Mouse (Mus musculus) hindbrain, embryonic 13.5 days (tissue): ENCODE measurements around the gene Gsg1l. TPM values are rescaled to one million over a fixed set of nuclear protein-coding genes. Genes with fewer than 3 reads are reported as not detected.
A peak's percentile ranks its signal among the peaks of the same experiment; 100 is the strongest.

Source experiments
- ATAC-seq: fragments of 200-750 bp; cut with Nextera tagmentation; 2 replicates; pipeline ENCODE4 v1.8.0; 2017; ENCODE audit warnings: moderate TSS enrichment; ENCODE audit not compliant: low FRiP score
- H3K27ac ChIP-seq: fragments of 300-500 bp; sonication (generic); 2 replicates; pipeline ENCODE4 v1.5.1; 2015; ENCODE audit warnings: inconsistent platforms, mild to moderate bottlenecking, moderate library complexity
- H3K27me3 ChIP-seq: fragments of 300-500 bp; sonication (generic); 2 replicates; pipeline ENCODE4 v1.6.1; 2015; ENCODE audit warnings: mild to moderate bottlenecking, inconsistent platforms
- H3K36me3 ChIP-seq: fragments of 300-500 bp; sonication (generic); 2 replicates; pipeline ENCODE4 v1.6.1; 2015; ENCODE audit warnings: mild to moderate bottlenecking, inconsistent platforms
- H3K4me1 ChIP-seq: fragments of 300-500 bp; sonication (generic); replicated peaks from 2 replicates; pipeline ENCODE4 v1.6.1; 2015; ENCODE audit warnings: inconsistent platforms
- H3K4me2 ChIP-seq: fragments of 300-500 bp; sonication (generic); 2 replicates; pipeline ENCODE4 v1.6.1; 2015; ENCODE audit warnings: inconsistent platforms, mild to moderate bottlenecking, moderate library complexity
- H3K4me3 ChIP-seq: fragments of 300-500 bp; sonication (generic); 2 replicates; pipeline ENCODE4 v1.5.1; 2015; ENCODE audit warnings: mild to moderate bottlenecking, inconsistent platforms
- H3K9ac ChIP-seq: fragments of 300-500 bp; sonication (generic); 2 replicates; pipeline ENCODE4 v1.6.1; 2015; ENCODE audit warnings: mild to moderate bottlenecking, inconsistent platforms
- H3K9me3 ChIP-seq: fragments of 300-500 bp; sonication (generic); 2 replicates; pipeline ENCODE4 v1.6.1; 2016; ENCODE audit warnings: inconsistent platforms
- WGBS: fragments of 180-500 bp; shearing (Covaris S2); methylation state at CpG from one replicate; pipeline ENCODE4 v1.1.7; 2015; 5-methylcytosine and 5-hydroxymethylcytosine counted together
- polyA plus RNA-seq: library from polyadenylated mRNA; unstranded; fragments of >200 nt; fragmentation: Nextera tagmentation; extraction: Ambion mirVana; gene quantifications from 2 replicates; pipeline ENCODE4 v1.2.1, GENCODE M21; 2015

Gene Gsg1l
- polyA plus RNA-seq, 1 experiment from 2014 or later: 8.8 TPM

DNA sequence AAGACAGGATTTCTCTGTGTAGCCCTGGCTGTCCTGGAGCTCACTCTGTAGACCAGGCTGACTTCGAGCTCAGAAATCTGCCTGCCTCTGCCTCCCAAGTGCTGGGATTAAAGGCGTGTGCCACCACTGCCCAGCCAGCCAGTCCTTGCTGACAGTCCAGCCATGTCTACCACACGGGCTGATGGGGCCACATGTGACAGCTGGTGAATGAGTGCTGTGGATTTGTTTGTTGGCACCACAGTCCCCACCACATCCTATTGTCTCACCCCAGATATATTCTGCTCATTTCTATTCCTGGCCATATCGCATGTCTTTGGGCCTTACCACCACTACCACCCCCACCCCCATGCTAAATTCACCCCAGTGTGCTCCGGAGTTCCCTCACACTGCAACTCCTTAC lies 12.5 kb upstream of the Gsg1l start:
- 0 out of 2 replicates have a peak, but pooled peaks cover 5% of the 10 kb centered on the region for H3K9me3 ChIP-seq
- ATAC-seq: no peak
- H3K27ac ChIP-seq: no peak overlapping the region
- H3K27me3 ChIP-seq: no peaks in the 10 kb centered on the region
- no peak overlapping the region for H3K9ac ChIP-seq
- H3K4me1 ChIP-seq: no peaks in the 10 kb centered on the region
- H3K36me3 ChIP-seq: peaks cover 32% of the 10 kb centered on the region
- 89% methylated on average over 5 of the region's 5 CpGs for WGBS
- H3K4me3 ChIP-seq: no peak overlapping the region
- H3K4me2 ChIP-seq: no peak overlapping the region

- 45% methylated on average over 3 of the region's 3 CpGs for WGBS
- no peak overlapping the region for H3K4me3 ChIP-seq
Observed at GRCm38 (mm10) chr7:126093162-126093561, 11.0 kb upstream of the Gsg1l start.

GRCm38 (mm10) chr7:126089782-126090181 lies 7.6 kb upstream of the Gsg1l start:
- Histone ChIP-seq H3K4me3 (no peak overlapping the region), H3K9ac (no peak overlapping the region), H3K36me3 (no peaks in the 10 kb centered on the region), H3K9me3 (0 out of 2 replicates have a peak, but pooled peaks cover 5% of the 10 kb centered on the region), H3K4me1 (peaks cover 14% of the 10 kb centered on the region), H3K27me3 (peaks cover 13% of the 10 kb centered on the region), H3K4me2 (no peak overlapping the region), H3K27ac (no peak overlapping the region)
- no peak for ATAC-seq
- 15% methylated on average over 6 of the region's 6 CpGs for WGBS

More at GRCm38 (mm10) chr7:126093162-126093561, 11.0 kb upstream of the Gsg1l start:
- no peak overlapping the region for H3K9ac ChIP-seq
- H3K4me1 ChIP-seq: no peaks in the 10 kb centered on the region
- H3K36me3 ChIP-seq: peaks cover 18% of the 10 kb centered on the region
- ATAC-seq: no peak
- no peak overlapping the region for H3K4me2 ChIP-seq
- H3K27ac ChIP-seq: no peak overlapping the region
- H3K9me3 ChIP-seq: 0 out of 2 replicates have a peak, but pooled peaks cover 5% of the 10 kb centered on the region
- H3K27me3 ChIP-seq: no peaks in the 10 kb centered on the region

DNA sequence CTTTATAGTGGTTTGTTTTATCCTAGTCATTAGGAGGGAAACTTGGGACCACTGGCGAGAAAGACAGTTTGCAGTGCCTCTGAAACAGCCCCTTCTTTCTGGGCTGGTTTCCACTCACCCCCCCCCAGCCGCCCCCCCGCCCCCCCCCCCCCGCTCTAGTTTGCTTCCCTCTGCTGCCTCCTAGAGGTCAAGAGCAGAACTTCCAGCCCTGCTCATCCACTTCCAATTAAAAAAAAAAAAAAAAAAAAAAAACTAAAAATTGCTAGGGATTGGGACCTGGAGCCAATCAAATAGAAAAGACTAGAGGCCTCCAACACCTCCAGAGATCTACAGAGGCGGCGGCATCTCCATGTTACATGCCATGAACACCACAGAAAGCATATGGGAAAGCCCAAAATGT lies 5.9 kb upstream of the Gsg1l start:
- no peak overlapping the region for H3K27ac ChIP-seq
- ATAC-seq: no peak
- no peak overlapping the region for H3K4me3 ChIP-seq
- H3K4me1 ChIP-seq: peaks cover 26% of the 10 kb centered on the region
- H3K4me2 ChIP-seq: no peak overlapping the region
- 39% methylated on average over 3 of the region's 6 CpGs for WGBS
- H3K9me3 ChIP-seq: 0 out of 2 replicates have a peak, but pooled peaks cover 5% of the 10 kb centered on the region
- no peak overlapping the region for H3K9ac ChIP-seq
- H3K36me3 ChIP-seq: no peaks in the 10 kb centered on the region
- H3K27me3 ChIP-seq: peaks cover 29% of the 10 kb centered on the region

- Histone ChIP-seq H3K9me3 (0 out of 2 replicates have a peak, but pooled peaks cover 5% of the 10 kb centered on the region), H3K27ac (no peak overlapping the region), H3K4me3 (no peak overlapping the region), H3K27me3 (peaks cover 35% of the 10 kb centered on the region), H3K9ac (no peak overlapping the region), H3K36me3 (no peaks in the 10 kb centered on the region), H3K4me2 (no peak overlapping the region), H3K4me1 (peaks cover 31% of the 10 kb centered on the region)
- 74% methylated on average over 10 of the region's 10 CpGs for WGBS
- no peak for ATAC-seq
Observed at GRCm38 (mm10) chr7:126087602-126088001, 5.4 kb upstream of the Gsg1l start.

DNA sequence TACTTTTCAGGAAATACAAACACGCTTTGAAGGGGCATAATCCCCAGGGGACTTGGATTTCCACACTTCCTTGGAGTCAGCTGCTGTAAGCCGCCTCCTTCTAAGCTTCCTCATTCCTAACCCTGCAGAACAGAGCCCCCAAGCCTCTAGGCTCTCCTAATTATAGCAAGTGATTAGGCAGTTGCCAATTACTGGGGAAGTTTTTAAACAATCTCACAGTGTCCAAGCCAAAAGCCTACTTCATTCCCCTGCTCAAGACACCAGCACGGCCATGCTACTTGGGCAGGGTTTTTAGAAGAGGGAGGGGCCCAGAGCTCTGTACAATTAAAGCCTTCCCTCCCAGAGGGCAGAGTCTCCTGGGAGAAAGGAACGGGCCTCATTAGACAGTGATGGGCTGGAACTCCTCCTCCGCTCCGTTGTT lies 4.1 kb upstream of the Gsg1l start:
- Histone ChIP-seq H3K36me3 (no peaks in the 10 kb centered on the region), H3K4me2 (no peak overlapping the region), H3K27me3 (peaks cover 47% of the 10 kb centered on the region), H3K9ac (no peak overlapping the region), H3K4me1 (peaks cover 43% of the 10 kb centered on the region), H3K4me3 (no peak overlapping the region), H3K27ac (no peak overlapping the region), H3K9me3 (0 out of 2 replicates have a peak, but pooled peaks cover 4% of the 10 kb centered on the region)
- no peak for ATAC-seq
- 15% methylated on average over 6 of the region's 6 CpGs for WGBS

DNA sequence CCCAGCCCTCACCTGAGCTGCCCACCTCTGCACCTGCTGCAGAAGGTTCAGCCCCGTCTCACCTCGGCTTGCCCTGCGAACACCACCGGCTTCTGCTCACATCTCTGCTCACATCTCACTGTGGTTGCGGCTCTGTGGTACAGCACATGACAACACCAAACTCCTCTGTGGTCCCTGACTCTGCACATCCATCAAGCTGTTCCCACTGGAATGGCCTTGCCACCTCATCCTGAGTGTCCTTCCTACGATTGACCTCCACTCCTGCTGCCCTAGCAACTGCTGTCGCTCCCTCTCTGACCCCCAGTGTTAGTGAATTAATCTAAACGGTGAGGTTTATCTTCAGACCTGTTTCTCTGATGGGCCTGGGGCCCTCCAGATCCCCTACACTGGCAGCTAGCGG lies 2.9 kb upstream of the Gsg1l start:
- 93% methylated on average over 9 of the region's 9 CpGs for WGBS
- no peaks in the 10 kb centered on the region for H3K9me3 ChIP-seq
- H3K27me3 ChIP-seq: peaks cover 59% of the 10 kb centered on the region
- peaks cover 51% of the 10 kb centered on the region for H3K4me1 ChIP-seq
- H3K4me2 ChIP-seq: no peak overlapping the region
- no peak overlapping the region for H3K9ac ChIP-seq
- H3K4me3 ChIP-seq: no peak overlapping the region
- no peaks in the 10 kb centered on the region for H3K36me3 ChIP-seq
- no peak for ATAC-seq
- H3K27ac ChIP-seq: no peak overlapping the region

DNA sequence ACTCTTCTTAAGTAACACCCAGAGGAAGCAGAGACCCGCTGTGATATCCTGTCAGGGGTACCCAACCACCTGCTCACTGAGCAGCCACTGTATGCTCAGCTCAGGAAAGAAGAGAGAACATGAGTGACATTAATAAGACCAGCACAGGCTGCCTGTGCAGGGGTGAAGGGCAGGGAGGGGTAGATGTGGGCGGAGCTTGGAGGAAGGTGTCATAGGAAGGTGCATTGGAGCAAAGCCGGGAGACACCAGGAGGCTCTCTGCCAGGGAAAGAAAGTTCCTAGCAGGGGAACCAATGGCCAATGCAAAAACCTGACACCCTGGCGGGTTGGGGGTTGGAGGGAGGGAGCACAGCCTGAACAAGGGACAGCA lies 1.8 kb upstream of the Gsg1l start:
- no peaks in the 10 kb centered on the region for H3K9me3 ChIP-seq
- no peaks in the 10 kb centered on the region for H3K36me3 ChIP-seq
- ATAC-seq: no peak
- peaks cover 70% of the 10 kb centered on the region for H3K27me3 ChIP-seq
- H3K9ac ChIP-seq: no peak overlapping the region
- no peak overlapping the region for H3K4me3 ChIP-seq
- peaks cover 51% of the 10 kb centered on the region for H3K4me1 ChIP-seq
- H3K4me2 ChIP-seq: no peak overlapping the region
- 13% methylated on average over 4 of the region's 4 CpGs for WGBS
- H3K27ac ChIP-seq: no peak overlapping the region

DNA sequence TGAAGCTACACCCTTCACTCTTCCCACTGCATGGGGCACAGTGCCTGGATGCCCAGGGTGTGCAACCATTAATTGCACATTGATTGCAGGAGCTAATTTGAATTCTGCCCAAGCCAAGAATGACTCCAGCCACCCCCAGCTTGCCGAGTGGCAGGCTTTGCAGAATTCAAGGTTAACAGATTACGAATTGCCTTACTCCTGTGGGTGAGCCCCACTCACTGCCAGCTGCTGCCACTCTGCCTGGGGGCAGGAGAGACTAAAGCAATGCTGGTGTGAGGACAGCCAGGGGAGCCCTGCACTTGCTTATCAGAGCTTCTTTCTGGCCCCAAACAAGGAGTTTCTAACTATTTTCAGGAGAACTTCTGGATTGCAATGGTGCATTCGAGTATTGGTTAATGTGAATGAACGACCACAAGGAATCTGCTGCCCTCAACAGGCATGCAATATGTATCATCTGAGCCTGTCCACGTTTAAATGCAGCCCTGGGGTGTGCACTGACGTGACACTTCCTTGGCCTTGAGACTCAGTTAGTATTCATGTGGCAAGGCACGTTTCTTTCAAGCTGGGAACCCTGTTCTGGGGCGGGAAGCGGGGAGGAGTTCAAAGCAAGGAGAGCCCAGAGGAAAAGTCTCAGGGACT lies 1.2 kb upstream of the Gsg1l start:
- Histone ChIP-seq H3K4me1 (peaks cover 51% of the 10 kb centered on the region), H3K27ac (no peak overlapping the region), H3K4me3 (no peak overlapping the region), H3K9me3 (no peaks in the 10 kb centered on the region), H3K27me3 (peaks cover 75% of the 10 kb centered on the region), H3K9ac (no peak overlapping the region), H3K4me2 (no peak overlapping the region), H3K36me3 (no peaks in the 10 kb centered on the region)
- 15% methylated on average over 9 of the region's 9 CpGs for WGBS
- no peak for ATAC-seq

DNA sequence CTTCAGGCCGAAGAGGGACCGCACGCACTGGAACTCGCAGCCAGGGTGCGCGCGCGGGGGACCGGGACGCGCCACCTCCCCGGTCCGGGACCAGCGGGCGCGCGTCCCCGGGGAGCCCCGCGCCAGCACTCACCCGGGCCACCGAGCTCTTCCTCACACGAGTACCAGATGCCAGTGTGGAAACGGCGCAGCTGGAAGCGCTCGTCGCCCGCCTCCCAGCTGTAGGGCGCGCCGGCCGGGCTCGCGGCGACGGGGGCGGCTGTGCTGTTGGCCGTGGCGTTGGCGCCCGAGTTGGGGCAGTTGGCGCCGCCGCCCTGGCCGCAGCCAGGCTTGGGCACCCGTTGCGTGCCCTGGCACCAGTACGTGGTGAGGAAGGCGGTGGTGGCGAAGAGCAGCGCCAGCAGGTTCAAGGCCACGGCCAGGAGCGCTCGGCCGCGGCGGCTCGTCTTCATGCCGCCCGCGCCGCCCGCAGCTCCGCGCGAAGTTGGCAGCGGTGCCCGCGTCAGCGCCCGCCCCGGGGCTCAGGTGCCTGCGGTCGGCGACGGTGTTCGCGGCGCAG lies 405 bp downstream of the Gsg1l start:
- ATAC-seq: peak; percentile 27; the same call in 1 of the 2 replicates
- Histone ChIP-seq H3K9me3 (no peaks in the 10 kb centered on the region), H3K36me3 (no peaks in the 10 kb centered on the region), H3K9ac (peak overlapping the region; percentile 78), H3K4me3 (peak overlapping the region; percentile 69), H3K4me2 (peak overlapping the region; percentile 97), H3K27ac (peak overlapping the region; percentile 25; the same call in 1 of the 2 replicates), H3K4me1 (peaks cover 46% of the 10 kb centered on the region), H3K27me3 (peaks cover 76% of the 10 kb centered on the region)
- under 1% methylated on average over 79 of the region's 80 CpGs for WGBS

GRCm38 (mm10) chr7:126080949-126081654 lies 1.1 kb downstream of the Gsg1l start:
- H3K9ac ChIP-seq: peak overlapping the region; percentile 78
- no peaks in the 10 kb centered on the region for H3K9me3 ChIP-seq
- ATAC-seq: 0 out of 2 replicates have a peak, but pooled peaks have one; percentile 6
- peak overlapping the region; percentile 97 for H3K4me2 ChIP-seq
- H3K27me3 ChIP-seq: peaks cover 76% of the 10 kb centered on the region
- WGBS: 19% methylated on average over 16 of the region's 16 CpGs
- no peaks in the 10 kb centered on the region for H3K36me3 ChIP-seq
- 0 out of 2 replicates have a peak overlapping the region, but pooled peaks have one; percentile 25 for H3K27ac ChIP-seq
- H3K4me1 ChIP-seq: peaks cover 39% of the 10 kb centered on the region
- H3K4me3 ChIP-seq: peak overlapping the region; percentile 69

DNA sequence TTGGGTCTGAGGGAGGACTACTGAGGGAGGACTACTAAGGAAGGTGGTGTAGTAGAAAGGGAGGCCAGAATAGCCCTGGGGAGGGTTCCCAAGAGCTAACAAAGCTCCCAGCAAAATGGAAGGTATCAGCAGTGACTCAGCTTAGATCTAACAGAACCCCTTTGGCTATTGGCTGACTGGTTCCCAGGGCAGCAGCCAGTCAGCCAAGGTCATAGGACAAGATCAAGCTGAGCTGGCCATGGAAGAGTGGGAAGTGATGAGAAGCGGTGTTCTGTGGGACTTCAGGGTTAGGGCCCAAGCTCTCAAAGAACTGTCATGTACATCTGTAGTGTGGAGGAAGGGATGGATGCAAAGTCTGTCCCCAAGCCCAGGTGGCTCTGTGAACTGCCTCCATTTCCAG lies 5.3 kb downstream of the Gsg1l start:
- Histone ChIP-seq H3K4me2 (no peak overlapping the region), H3K9ac (no peak overlapping the region), H3K4me1 (peaks cover 14% of the 10 kb centered on the region), H3K36me3 (no peaks in the 10 kb centered on the region), H3K27me3 (peaks cover 42% of the 10 kb centered on the region), H3K4me3 (no peak overlapping the region), H3K27ac (no peak overlapping the region), H3K9me3 (no peaks in the 10 kb centered on the region)
- WGBS: 100% methylated on average over 1 of the region's 1 CpGs
- no peak for ATAC-seq
